Mouse (Mus musculus): ENCODE data around the gene Tas2r143.
A peak's percentile ranks its signal among the peaks of the same experiment; 100 is the strongest.

Gene Tas2r143

GRCm38 (mm10) chr6:42399938-42400337, at the start of gene Tas2r143:
TSS of gene Tas2r143 (plus strand) at chr6:42400238.
- DNase-seq (ENCODE audit: low spot score in 2 of 2): no peak

DNA sequence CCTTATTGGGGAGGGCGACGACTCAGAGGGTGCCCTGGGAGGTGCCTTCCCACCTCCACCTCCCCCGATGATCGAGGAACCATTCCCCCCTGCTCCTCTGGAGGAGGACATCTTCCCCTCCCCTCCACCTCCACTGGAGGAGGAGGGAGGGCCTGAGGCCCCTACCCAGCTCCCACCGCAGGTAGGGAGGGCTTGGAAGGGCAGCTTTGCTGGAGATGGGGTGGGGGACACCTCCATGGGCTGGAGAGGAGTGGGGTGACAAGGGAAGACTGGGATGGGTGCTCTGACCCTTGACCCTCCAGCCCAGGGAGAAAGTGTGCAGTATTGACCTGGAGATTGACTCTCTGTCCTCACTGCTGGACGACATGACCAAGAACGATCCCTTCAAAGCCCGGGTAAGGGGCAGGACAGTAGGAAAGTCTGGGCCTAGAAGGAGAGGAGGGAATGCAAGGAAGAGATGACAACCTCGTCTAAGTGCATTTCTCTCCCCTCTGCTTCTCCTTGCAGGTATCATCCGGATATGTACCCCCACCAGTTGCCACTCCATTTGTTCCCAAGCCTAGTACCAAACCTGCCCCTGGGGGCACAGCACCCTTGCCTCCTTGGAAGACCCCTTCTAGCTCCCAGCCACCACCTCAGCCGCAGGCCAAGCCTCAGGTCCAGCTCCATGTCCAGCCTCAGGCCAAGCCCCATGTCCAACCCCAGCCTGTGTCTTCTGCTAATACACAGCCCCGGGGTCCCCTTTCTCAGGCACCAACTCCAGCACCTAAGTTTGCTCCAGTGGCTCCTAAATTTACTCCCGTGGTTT, 48.9 kb upstream of the Tas2r143 start:
- DNase-seq (ENCODE audit: low spot score in 2 of 2): no peak

DNA sequence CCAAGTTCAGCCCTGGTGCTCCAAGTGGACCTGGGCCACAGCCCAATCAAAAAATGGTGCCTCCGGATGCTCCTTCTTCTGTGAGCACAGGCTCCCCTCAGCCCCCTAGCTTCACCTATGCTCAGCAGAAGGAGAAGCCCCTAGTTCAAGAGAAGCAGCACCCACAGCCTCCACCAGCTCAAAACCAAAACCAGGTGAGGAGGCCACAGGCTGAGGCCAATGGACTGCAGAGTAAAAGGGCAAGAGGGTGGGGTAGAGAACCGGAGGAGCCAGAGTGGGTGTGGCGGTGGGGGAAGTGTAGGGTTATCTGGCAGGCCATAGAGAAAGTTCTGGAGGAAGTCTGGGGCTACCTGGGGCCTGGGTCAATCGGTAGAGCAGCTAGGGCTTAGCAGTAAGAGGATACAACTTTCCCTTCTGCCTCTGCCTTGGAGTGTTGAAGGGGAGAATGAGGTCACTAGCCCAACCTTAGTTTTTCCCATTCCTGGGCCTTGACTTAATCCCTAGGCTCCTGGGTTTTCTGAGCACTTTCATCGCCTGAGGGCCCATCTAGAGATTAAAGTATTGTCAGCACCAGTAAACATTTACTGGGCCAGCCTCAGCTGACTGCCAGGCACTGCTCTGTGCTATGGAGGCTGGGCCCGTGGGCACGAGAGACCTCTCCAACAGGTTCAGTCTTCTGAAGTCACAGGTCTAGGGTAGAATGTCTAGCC, 48.1 kb upstream of the Tas2r143 start:
- no peak for DNase-seq (ENCODE audit: low spot score in 2 of 2)

- no peak for DNase-seq (ENCODE audit: low spot score in 2 of 2)
Measured at GRCm38 (mm10) chr6:42352486-42352846, 47.6 kb upstream of the Tas2r143 start.

- no peak for DNase-seq (ENCODE audit: low spot score in 2 of 2)
Measured at GRCm38 (mm10) chr6:42353180-42353579, 46.9 kb upstream of the Tas2r143 start.

DNA sequence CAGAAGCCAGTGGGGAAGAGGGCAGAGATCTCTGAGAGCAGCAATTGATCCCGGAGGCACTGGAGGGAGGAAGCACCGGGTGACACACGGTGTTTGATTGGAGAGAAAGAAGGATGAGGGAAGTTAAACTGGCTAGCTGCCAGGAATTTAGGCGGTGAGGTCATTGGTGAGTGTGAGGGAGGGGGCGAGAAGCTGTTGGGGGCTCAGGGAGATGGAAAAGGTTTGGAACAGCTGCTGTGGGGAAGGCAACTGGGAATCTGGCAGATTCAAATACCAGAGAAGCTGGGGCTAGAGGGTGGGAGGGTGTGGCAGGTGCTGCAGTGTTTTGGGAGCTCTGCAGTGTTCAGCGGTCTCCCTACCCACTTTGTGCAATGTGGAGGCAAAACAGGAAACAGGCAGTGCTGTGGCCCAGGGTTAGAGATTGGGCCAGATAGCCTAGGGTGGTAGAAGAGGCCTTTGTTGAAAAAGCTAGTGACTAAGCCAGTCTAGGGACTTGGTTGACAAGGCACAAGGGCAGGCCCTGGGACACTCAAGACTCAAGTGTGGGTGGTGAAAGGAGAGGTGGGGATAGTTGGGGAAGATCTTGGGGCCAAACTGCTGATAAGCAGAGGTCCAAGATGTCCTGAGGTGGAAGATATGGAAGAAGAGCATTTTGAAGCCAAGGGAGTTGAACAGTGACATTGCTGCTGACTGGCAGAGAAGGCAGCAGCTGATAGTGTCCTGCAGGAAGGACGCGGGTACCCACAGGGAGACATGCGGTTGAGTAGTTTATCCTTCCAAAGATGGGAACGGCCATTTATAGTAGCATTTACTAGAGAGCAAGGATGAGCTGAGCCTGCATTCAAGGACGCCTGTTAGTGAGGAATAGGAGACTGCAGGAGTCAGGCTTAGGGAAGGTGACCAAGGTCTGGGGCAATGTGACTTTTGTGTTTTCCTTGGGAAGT, 45.7 kb upstream of the Tas2r143 start:
- peak in 1 of 2 experiments; percentile 53 for DNase-seq (ENCODE audit: low spot score in 2 of 2)

- no peak for DNase-seq (ENCODE audit: low spot score in 2 of 2)
Measured at GRCm38 (mm10) chr6:42355366-42355765, 44.7 kb upstream of the Tas2r143 start.

- DNase-seq (ENCODE audit: low spot score in 2 of 2): no peak
Measured at GRCm38 (mm10) chr6:42355794-42356600, 44.0 kb upstream of the Tas2r143 start.

DNA sequence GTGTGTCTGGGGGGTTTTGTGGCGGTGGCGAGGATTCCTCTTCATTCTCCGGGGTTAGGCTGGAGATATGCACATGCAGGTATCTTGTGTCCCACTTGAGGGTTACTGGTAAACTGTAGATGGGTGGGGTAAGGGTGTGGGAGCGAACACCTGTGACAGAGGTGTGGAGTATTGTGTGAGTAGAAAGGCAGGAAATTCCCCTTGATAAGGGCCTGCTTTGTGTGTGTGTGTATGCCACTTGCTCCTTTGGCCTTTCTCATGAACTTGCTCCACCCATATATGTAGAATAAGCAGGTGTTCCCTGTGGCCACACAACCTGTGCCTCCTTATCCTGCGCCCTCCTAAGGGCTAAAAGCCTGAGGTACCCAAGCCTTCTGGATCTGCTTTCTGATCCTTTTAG, 43.1 kb upstream of the Tas2r143 start:
- DNase-seq (ENCODE audit: low spot score in 2 of 2): no peak

DNA sequence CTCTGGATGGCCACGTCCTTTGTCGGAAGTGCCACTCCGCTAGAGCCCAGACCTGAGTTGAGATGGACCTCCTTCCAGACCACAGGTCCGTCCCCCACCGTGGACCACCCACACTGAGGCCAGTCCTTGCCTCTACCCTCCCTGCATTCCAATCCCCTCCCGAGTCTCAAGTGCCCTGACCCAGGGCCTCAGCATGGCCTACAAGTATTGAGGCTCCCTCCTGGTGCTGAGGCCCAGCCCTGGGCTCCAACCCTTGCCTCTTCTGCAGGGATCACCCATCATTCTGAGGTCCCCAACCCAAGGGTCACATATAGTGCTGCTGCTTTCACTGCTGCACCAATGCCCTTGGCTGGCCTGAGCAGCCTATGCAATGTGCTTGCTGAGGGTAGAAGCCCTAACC, 42.1 kb upstream of the Tas2r143 start:
- DNase-seq (ENCODE audit: low spot score in 2 of 2): no peak

GRCm38 (mm10) chr6:42358901-42359300, 41.1 kb upstream of the Tas2r143 start:
- DNase-seq (ENCODE audit: low spot score in 2 of 2): no peak

- DNase-seq (ENCODE audit: low spot score in 2 of 2): no peak
Measured at GRCm38 (mm10) chr6:42359364-42360147, 40.5 kb upstream of the Tas2r143 start.

DNA sequence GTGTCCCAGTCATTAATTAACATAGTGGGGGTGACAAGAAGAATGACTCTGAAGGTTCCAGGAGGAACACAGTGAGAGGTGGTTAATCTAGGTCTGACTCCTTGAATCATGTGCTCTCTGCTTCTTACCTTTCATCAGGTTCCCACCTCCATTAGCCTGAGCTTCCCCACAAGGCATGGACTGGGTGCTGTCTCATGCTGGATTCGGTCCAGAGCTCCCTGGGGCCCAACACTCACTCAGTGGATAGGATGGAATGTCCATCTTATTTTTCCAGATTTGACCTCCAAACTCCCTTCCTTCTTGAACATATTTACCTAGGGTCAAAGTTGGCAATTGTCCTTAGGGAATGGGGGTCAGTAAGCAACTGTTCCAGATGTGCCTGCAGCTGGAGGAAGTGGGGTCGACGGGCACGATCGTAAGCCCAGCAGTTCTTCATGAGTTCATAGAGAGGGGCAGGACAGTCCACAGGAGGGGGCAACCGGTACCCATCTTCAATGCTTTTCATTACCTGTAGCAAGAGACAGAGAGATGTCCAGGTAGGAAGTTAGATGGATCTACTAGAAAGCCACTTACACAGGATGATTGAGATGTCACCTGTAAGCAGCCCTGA, 39.7 kb upstream of the Tas2r143 start:
- DNase-seq (ENCODE audit: low spot score in 2 of 2): no peak

GRCm38 (mm10) chr6:42361041-42361895, 38.8 kb upstream of the Tas2r143 start:
- DNase-seq (ENCODE audit: low spot score in 2 of 2): no peak

DNA sequence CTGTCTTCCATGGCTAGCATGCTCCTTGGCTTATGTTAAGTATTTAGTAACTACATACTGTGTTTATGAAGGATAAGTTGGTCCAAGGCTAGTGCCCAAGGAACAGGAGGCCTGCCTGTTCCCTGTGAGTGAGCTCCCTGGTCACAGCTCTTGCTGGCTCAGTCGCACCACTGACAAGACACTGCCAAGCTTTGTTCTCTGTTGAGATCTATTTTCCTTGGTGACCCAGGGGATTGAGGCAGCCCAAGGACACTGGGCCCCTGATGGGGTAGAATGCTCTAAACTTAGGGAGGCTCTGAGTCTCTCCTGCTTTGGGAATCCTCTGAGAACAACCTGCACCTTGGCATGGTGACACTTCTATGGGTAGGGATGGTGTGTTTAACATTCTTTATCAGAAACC, 38.0 kb upstream of the Tas2r143 start:
- DNase-seq (ENCODE audit: low spot score in 2 of 2): no peak

DNA sequence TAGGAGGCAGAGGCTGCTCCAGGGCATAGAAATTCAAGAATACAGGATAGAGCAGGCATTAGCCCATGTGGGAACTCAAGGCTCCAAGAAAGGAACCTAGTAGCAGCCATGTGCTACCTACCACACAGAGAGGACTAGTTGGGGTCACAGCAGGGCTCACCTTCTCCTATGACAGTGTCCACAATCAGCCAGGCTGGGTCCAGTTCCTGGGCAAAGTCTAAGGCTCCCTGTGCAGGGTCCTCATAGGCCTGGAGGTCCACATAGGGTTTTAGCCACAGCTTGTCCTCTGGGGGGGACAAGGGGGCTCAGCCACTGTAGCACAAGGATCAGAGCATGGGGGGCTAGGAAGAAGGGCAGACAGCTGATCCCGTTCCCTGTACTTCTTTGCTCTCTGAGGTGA, 37.5 kb upstream of the Tas2r143 start:
- DNase-seq (ENCODE audit: low spot score in 2 of 2): no peak

- no peak for DNase-seq (ENCODE audit: low spot score in 2 of 2)
Measured at GRCm38 (mm10) chr6:42362974-42363373, 37.1 kb upstream of the Tas2r143 start.

DNA sequence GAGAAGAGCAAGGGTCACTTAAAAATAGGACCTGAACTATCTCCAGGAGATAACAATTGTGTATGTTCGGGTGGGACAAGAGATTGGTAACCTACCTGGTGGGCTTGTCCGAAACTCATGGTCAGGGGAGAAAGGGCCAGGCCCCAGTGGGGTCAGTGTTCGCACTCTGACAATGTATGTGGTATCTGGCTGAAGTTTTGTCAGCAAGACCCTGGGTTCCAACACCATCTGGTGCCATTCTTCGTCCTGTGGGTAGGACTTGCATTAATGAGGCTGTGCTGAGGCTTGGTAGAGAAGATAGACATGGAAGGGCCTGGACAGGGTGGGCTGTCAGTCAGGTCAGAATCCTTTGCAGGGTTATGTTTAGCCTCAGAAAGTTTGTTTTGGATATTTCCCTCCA, 36.0 kb upstream of the Tas2r143 start:
- no peak for DNase-seq (ENCODE audit: low spot score in 2 of 2)

- DNase-seq (ENCODE audit: low spot score in 2 of 2): no peak
Measured at GRCm38 (mm10) chr6:42364607-42365006, 35.4 kb upstream of the Tas2r143 start.
